Mouse (Mus musculus): Measurements from ENCODE around the gene Nps. TPM values are rescaled to one million over a fixed set of nuclear protein-coding genes. Genes with fewer than 3 reads are reported as not detected.
"Not testable (repeated sequence)": the region's sequence is repeated elsewhere in the genome, so short reads cannot be mapped to it uniquely, and the experiment has no call there.

Gene Nps
- not detected in 2 replicates for polyA plus RNA-seq (2012; rRNA removed)

DNA sequence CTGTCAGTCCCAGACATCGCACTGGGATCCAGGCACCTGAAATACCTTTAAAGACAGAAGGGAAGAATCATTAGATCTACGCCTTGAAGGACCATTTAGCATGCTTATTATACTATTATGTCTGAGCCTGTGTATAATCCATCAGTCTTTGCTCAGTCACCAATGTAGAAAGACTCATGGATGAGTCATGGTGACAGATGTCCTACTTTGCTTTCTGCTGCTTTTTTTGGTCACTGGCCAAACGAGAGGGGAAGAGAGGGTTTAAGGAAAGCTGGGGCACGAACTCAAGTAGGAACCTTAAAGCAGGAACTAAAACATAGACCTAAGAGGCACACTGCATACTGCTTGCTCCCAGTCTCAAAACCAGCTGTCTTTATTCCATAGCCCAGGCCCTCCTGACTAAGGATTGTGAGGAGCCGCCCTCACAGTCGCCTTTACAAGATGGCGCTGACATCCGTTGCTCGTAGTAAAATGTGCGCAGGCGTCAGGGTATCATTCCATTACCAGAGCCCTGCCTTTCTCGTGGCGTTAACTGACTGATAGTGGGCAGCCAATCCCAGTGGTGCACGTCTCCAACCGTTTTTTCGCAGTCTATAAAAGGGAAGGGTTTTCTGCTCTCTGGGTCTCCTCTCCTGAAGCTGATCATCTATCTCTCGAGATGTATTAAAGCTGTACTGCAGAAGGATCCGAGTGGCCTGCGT lies at the start of gene Nps:
Gene Nps (plus strand): TSS at position 651 of the 701 bp plus-strand sequence.
- not testable (repeated sequence) for H3K4me1 ChIP-seq (ENCODE audit: control insufficient read depth, insufficient read depth, low read length); H3K27me3 ChIP-seq (replicated peaks; ENCODE audit: control insufficient read depth, insufficient read depth, low read length); H3K36me3 ChIP-seq (ENCODE audit: control insufficient read depth, insufficient read depth, low read length); DNase-seq; H3K27ac ChIP-seq (ENCODE audit: insufficient read depth, low read depth, low read length); H3K4me3 ChIP-seq (ENCODE audit: insufficient read depth, low read depth, low read length)
- WGBS = 89% methylated on average over 19 of the region's 19 CpGs

DNA sequence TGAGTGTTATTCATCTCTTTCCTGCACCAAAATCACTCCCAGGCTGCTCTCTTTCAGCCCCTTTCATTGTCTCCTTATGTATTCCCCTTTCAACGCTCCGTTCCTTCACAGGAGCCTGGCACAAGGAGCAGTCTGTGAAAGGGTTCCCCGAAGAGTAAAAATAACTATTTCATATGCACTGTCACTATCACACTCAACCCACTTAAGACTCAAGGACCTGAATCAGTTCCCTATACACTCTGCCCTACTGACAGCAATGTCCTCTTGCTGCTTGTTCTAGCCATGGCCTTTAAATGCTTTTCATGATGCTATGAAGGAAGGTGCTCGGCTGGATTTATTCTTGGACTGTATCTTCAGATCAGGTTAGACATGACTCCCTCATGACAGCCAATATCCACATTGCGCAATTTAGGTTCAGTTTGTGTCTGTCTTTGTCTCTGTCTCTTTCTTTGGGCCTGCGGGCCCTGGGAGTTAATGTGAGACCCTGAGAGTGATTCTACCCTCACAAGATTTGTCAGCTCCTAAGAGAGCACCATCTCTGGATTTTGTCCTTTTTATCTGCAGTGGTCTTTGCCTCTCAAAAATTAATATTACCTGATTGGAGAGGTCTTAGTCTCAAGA lies 49.4 kb upstream of the Nps start:
- Histone ChIP-seq H3K27me3 (replicated peaks; ENCODE audit: control insufficient read depth, insufficient read depth, low read length) (no peaks in the 10 kb centered on the region), H3K4me1 (ENCODE audit: control insufficient read depth, insufficient read depth, low read length) (no peaks in the 10 kb centered on the region), H3K27ac (ENCODE audit: insufficient read depth, low read depth, low read length) (no peak overlapping the region), H3K4me3 (ENCODE audit: insufficient read depth, low read depth, low read length) (no peak overlapping the region), H3K36me3 (ENCODE audit: control insufficient read depth, insufficient read depth, low read length) (no peaks in the 10 kb centered on the region)
- no peak for TF ChIP-seq POLR2A (IDR thresholded peaks at IDR 0.05; ENCODE audit: low read depth, low read length)
- TF ChIP-seq CTCF (conservative IDR thresholded peaks at IDR 0.05; ENCODE audit: insufficient read depth, insufficient read length, low read depth, low read length) = no peak
- DNase-seq = no peak
- WGBS = 98% methylated on average over 6 of the region's 6 CpGs

DNA sequence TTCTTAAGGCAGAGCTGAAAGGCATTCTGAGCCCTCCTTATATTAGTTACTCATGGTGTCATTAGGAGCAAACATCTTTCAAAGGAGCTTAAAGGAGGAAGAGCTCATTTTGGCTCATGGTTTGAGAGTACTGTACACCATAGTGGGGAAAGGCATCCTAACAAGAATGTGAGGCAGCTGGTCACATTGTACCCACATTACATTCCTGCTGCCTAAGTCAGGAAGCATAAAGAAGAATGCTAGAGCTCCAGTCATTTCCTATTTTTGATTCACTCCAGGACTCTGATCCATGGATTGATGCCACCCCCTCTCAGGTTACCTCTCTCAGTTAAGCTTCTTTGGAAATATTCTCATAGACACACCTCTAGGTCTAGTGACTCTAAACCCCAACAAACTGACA lies 48.2 kb upstream of the Nps start:
- TF ChIP-seq POLR2A (IDR thresholded peaks at IDR 0.05; ENCODE audit: low read depth, low read length) (no peak), CTCF (conservative IDR thresholded peaks at IDR 0.05; ENCODE audit: insufficient read depth, insufficient read length, low read depth, low read length) (no peak)
- DNase-seq = no peak
- H3K27me3 ChIP-seq (replicated peaks; ENCODE audit: control insufficient read depth, insufficient read depth, low read length) = no peaks in the 10 kb centered on the region
- no peaks in the 10 kb centered on the region for H3K4me1 ChIP-seq (ENCODE audit: control insufficient read depth, insufficient read depth, low read length)
- no peaks in the 10 kb centered on the region for H3K36me3 ChIP-seq (ENCODE audit: control insufficient read depth, insufficient read depth, low read length)
- no peak overlapping the region for H3K27ac ChIP-seq (ENCODE audit: insufficient read depth, low read depth, low read length)
- no peak overlapping the region for H3K4me3 ChIP-seq (ENCODE audit: insufficient read depth, low read depth, low read length)

DNA sequence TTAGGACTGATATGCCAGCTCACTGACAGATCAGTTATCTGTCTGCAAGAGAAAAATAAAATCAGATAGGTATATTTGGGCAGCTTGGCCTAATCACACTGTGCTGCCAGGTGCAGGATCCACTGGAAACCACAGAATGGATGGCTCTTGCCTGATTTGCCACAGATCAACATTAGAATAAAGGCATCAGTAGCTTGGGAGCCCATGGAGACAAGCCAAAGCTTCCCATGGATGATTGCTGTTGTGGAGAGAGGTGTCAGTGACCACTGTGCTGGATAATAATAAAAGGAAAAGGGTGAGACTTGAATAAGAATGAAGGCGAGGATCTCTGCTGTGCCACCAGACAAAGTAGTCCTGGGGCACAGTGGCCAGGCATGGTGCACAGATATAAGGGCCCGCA lies 47.7 kb upstream of the Nps start:
- no peak for DNase-seq
- H3K27ac ChIP-seq (ENCODE audit: insufficient read depth, low read depth, low read length) = no peak overlapping the region
- TF ChIP-seq CTCF (conservative IDR thresholded peaks at IDR 0.05; ENCODE audit: insufficient read depth, insufficient read length, low read depth, low read length) (no peak), POLR2A (IDR thresholded peaks at IDR 0.05; ENCODE audit: low read depth, low read length) (no peak)
- no peaks in the 10 kb centered on the region for H3K36me3 ChIP-seq (ENCODE audit: control insufficient read depth, insufficient read depth, low read length)
- WGBS = 93% methylated on average over 2 of the region's 2 CpGs
- no peak overlapping the region for H3K4me3 ChIP-seq (ENCODE audit: insufficient read depth, low read depth, low read length)
- no peaks in the 10 kb centered on the region for H3K4me1 ChIP-seq (ENCODE audit: control insufficient read depth, insufficient read depth, low read length)
- no peaks in the 10 kb centered on the region for H3K27me3 ChIP-seq (replicated peaks; ENCODE audit: control insufficient read depth, insufficient read depth, low read length)

DNA sequence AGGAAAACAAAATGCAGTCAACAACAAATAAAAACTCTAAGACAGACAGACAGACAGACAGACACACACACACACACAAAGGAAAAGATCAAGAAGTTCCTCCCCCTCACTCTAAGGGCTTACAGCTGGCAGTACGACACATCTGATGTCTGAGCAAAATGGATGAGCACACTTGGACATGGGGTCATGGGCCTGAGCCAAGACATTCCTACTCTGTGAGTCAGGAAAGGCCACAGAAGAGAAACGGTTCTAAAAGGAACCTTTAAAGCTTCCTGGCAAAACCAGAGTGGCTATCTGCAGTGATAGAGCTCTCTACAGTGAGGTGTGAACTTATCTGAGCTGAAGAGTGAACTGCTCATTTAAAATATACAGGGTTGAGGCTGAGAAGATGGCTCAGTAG lies 46.0 kb upstream of the Nps start:
- peak; percentile 83 for DNase-seq
- TF ChIP-seq CTCF (conservative IDR thresholded peaks at IDR 0.05; ENCODE audit: insufficient read depth, insufficient read length, low read depth, low read length) = no peak
- 12% methylated on average over 2 of the region's 2 CpGs for WGBS
- no peak overlapping the region for H3K4me3 ChIP-seq (ENCODE audit: insufficient read depth, low read depth, low read length)
- no peak overlapping the region for H3K27ac ChIP-seq (ENCODE audit: insufficient read depth, low read depth, low read length)
- H3K27me3 ChIP-seq (replicated peaks; ENCODE audit: control insufficient read depth, insufficient read depth, low read length) = no peaks in the 10 kb centered on the region
- no peaks in the 10 kb centered on the region for H3K36me3 ChIP-seq (ENCODE audit: control insufficient read depth, insufficient read depth, low read length)
- no peaks in the 10 kb centered on the region for H3K4me1 ChIP-seq (ENCODE audit: control insufficient read depth, insufficient read depth, low read length)

DNA sequence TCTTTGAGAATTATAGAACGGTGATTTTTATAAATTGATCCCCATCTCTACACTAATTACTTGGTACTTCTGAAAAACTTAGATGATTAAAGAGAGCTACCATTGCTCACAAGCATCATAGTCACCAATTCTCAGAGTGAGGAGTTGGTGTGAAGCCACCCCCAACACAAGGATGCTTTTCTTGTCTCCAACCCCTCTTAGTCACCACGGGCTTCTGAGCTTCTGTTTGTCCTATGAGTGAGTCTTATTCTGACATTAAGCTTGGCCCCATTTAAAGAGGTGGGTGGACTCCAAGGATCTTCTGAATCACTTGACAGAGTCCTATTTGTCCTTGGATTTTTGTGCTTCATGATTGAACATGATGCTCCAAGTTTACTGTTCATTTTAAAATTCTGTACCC lies 37.0 kb upstream of the Nps start:
- H3K27ac ChIP-seq (ENCODE audit: insufficient read depth, low read depth, low read length) = no peak overlapping the region
- no peaks in the 10 kb centered on the region for H3K36me3 ChIP-seq (ENCODE audit: control insufficient read depth, insufficient read depth, low read length)
- no peak overlapping the region for H3K4me3 ChIP-seq (ENCODE audit: insufficient read depth, low read depth, low read length)
- 90% methylated on average over 2 of the region's 2 CpGs for WGBS
- no peak for DNase-seq
- H3K4me1 ChIP-seq (ENCODE audit: control insufficient read depth, insufficient read depth, low read length) = no peaks in the 10 kb centered on the region
- TF ChIP-seq POLR2A (IDR thresholded peaks at IDR 0.05; ENCODE audit: low read depth, low read length) (no peak), CTCF (conservative IDR thresholded peaks at IDR 0.05; ENCODE audit: insufficient read depth, insufficient read length, low read depth, low read length) (no peak)
- H3K27me3 ChIP-seq (replicated peaks; ENCODE audit: control insufficient read depth, insufficient read depth, low read length) = no peaks in the 10 kb centered on the region

DNA sequence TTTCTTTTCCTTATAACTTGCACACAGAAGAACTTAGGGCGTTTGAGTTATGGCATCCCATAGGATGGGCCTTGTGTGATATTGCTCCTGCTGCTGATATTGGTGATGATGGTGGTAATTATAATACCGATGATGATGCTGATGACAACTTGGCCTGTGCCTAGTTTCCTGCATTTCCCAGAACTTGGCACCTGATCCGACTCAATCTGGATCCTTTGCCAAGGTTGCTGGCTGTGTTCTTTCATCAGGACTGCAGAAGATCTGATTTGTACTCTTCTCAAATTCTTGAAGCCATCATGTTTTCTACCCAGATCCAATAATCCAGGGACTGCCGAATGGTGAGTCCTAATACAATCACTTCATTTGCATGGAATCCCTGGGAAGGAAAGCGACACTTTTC lies 32.5 kb upstream of the Nps start:
- Histone ChIP-seq H3K27me3 (replicated peaks; ENCODE audit: control insufficient read depth, insufficient read depth, low read length) (no peaks in the 10 kb centered on the region), H3K36me3 (ENCODE audit: control insufficient read depth, insufficient read depth, low read length) (no peaks in the 10 kb centered on the region), H3K27ac (ENCODE audit: insufficient read depth, low read depth, low read length) (no peak overlapping the region), H3K4me3 (ENCODE audit: insufficient read depth, low read depth, low read length) (no peak overlapping the region), H3K4me1 (ENCODE audit: control insufficient read depth, insufficient read depth, low read length) (no peaks in the 10 kb centered on the region)
- 87% methylated on average over 5 of the region's 5 CpGs for WGBS
- no peak for TF ChIP-seq POLR2A (IDR thresholded peaks at IDR 0.05; ENCODE audit: low read depth, low read length)
- no peak for TF ChIP-seq CTCF (conservative IDR thresholded peaks at IDR 0.05; ENCODE audit: insufficient read depth, insufficient read length, low read depth, low read length)
- DNase-seq = no peak
